Mouse (Mus musculus) neural tube, embryonic 14.5 days (tissue): ENCODE measurements around the gene Neb. TPM values are rescaled to one million over a fixed set of nuclear protein-coding genes. Genes with fewer than 3 reads are reported as not detected.
"Not testable (repeated sequence)": the region's sequence is repeated elsewhere in the genome, so short reads cannot be mapped to it uniquely, and the experiment has no call there.

ENCODE experiments used
- ATAC-seq: fragments of 200-750 bp; cut with Nextera tagmentation; 2 replicates; pipeline ENCODE4 v1.8.0; 2017; ENCODE audit warnings: low read depth, mild to moderate bottlenecking, moderate TSS enrichment, moderate library complexity
- H3K27ac ChIP-seq: fragments of 300-500 bp; sonication (generic); 2 replicates; pipeline ENCODE4 v1.5.1; 2014; ENCODE audit warnings: low read depth, mild to moderate bottlenecking, control low read depth, low read length, moderate library complexity, mixed read lengths
- H3K27me3 ChIP-seq: fragments of 300-500 bp; sonication (generic); 2 replicates; pipeline ENCODE4 v1.6.1; 2014; ENCODE audit warnings: low read length; ENCODE audit not compliant: control insufficient read depth, insufficient read depth
- H3K36me3 ChIP-seq: fragments of 300-500 bp; sonication (generic); 2 replicates; pipeline ENCODE4 v1.6.1; 2014; ENCODE audit warnings: low read length, mixed read lengths; ENCODE audit not compliant: control insufficient read depth, insufficient read depth
- H3K4me1 ChIP-seq: fragments of 300-500 bp; sonication (generic); 2 replicates; pipeline ENCODE4 v1.6.1; 2014; ENCODE audit warnings: low read length; ENCODE audit not compliant: control insufficient read depth, insufficient read depth
- H3K4me2 ChIP-seq: fragments of 300-500 bp; sonication (generic); 2 replicates; pipeline ENCODE4 v1.6.1; 2014; ENCODE audit warnings: mild to moderate bottlenecking, low read depth, low read length, control low read depth
- H3K4me3 ChIP-seq: fragments of 300-500 bp; sonication (generic); 2 replicates; pipeline ENCODE4 v1.5.1; 2014; ENCODE audit warnings: low read depth, low read length, control low read depth, mixed read lengths
- H3K9ac ChIP-seq: fragments of 300-500 bp; sonication (generic); replicated peaks from 2 replicates; pipeline ENCODE4 v1.6.1; 2014; ENCODE audit warnings: low read depth, mild to moderate bottlenecking, control low read depth, low read length, mixed read lengths
- H3K9me3 ChIP-seq: fragments of 300-500 bp; sonication (generic); 2 replicates; pipeline ENCODE4 v1.6.1; 2016; ENCODE audit warnings: low read length; ENCODE audit not compliant: control insufficient read depth
- WGBS: fragments of 180-500 bp; shearing (Covaris S2); extraction: QIAGEN DNeasy Blood & Tissue Kit; methylation state at CpG from one replicate; pipeline ENCODE4 v1.1.7; 2014; 5-methylcytosine and 5-hydroxymethylcytosine counted together
- microRNA-seq: library from miRNA; unstranded; fragments of <30 nt; microRNA quantifications from one replicate; pipeline ENCODE4, GENCODE M21; 2016
- polyA plus RNA-seq: library from polyadenylated mRNA; unstranded; fragments of >200 nt; fragmentation: Nextera tagmentation; extraction: Ambion mirVana; gene quantifications from 2 replicates; pipeline ENCODE4 v1.2.1, GENCODE M21; 2014

Neb gene
- polyA plus RNA-seq, 1 experiment from 2014 or later = 1.9 TPM

DNA sequence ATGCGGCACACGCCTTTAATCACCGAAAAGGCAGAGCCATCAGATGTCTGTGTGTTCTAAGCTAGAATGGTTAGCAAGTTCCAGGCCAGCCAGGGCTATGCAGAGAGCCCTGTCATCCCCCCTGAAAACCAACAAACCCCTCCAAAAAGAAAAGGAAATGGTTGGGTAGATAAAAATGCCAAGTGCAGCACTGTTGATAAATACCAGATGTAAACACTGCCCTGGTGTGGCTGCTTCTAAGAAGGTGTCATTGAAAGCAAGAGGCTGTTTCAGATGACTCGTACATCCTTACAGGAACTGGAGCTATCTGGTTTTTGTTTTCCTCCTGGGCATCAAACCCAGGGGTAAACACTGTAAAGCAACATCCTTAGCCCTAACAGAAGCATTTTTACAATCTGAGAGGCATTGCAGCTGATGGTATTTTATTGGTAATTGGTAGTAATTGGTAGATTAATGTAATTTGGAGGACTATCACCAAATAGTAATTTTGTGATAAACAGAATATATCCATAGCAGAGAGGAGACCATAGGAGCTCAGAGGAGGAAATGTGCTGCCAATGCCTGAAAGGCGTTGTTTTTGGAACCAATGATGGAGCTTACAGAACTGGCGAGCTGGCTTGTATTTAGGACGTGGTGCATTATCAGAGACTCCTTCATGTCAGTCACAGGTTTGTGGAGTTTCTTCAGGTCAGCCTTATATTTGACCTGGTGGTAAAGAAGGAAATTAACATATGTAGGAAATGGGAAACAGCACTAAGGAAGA, 208.8 kb downstream of the Neb start:
- WGBS = 90% methylated on average over 7 of the region's 7 CpGs
- no peak overlapping the region for H3K27ac ChIP-seq
- no peaks in the 10 kb centered on the region for H3K9me3 ChIP-seq
- no peaks in the 10 kb centered on the region for H3K27me3 ChIP-seq
- H3K36me3 ChIP-seq = no peaks in the 10 kb centered on the region
- no peak overlapping the region for H3K4me3 ChIP-seq
- H3K4me1 ChIP-seq = no peaks in the 10 kb centered on the region
- no peak overlapping the region for H3K9ac ChIP-seq
- no peak for ATAC-seq
- no peak overlapping the region for H3K4me2 ChIP-seq

DNA sequence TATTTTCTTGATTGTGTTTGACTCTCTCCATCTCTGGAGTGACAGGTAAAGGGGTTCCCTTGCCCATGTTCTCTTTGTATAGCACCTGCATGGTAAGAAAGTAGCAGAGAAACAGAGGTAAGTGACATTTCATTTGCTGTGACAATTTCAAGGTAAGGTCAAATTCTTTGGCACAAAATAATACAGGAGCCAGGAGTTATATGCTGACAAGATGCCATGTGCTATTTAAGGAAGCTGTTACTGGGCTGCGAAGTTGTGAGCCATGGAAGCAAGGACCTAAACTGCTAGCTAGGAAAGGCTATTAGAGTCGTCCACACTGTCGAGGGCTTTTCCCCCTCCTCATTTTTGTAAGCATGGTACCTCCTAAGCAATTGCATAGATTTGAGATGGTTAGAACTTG, 225.2 kb downstream of the Neb start:
- H3K4me1 ChIP-seq = no peaks in the 10 kb centered on the region
- no peaks in the 10 kb centered on the region for H3K27me3 ChIP-seq
- no peak overlapping the region for H3K27ac ChIP-seq
- 83% methylated on average over 3 of the region's 3 CpGs for WGBS
- no peak overlapping the region for H3K4me3 ChIP-seq
- H3K36me3 ChIP-seq = no peaks in the 10 kb centered on the region
- no peak overlapping the region for H3K9ac ChIP-seq
- no peak overlapping the region for H3K4me2 ChIP-seq
- ATAC-seq = no peak
- H3K9me3 ChIP-seq = no peaks in the 10 kb centered on the region

DNA sequence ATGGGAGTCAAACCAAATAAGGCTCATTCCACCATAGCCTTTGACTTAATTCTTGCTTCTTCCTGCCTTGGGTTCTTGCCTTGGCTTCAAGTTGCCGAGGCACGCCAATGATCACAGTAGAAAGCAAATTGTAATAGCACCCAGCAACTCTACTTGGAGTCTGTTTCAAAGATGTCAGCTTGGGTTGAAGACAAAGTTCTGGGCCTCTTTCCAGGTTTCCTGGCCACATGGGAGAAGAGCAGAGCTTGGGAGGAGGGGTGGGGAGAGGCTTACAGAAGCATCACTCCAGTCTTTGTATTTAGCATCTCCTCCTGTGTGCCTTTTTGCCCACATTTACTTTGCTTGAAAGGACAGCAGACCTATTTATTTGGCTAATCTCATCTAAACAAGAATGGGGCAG, 244.9 kb downstream of the Neb start:
- no peak overlapping the region for H3K27ac ChIP-seq
- H3K36me3 ChIP-seq = 0 out of 2 replicates have a peak, but pooled peaks cover 4% of the 10 kb centered on the region
- no peaks in the 10 kb centered on the region for H3K27me3 ChIP-seq
- H3K4me2 ChIP-seq = no peak overlapping the region
- H3K9ac ChIP-seq = no peak overlapping the region
- no peaks in the 10 kb centered on the region for H3K9me3 ChIP-seq
- WGBS = 88% methylated on average over 2 of the region's 2 CpGs
- no peaks in the 10 kb centered on the region for H3K4me1 ChIP-seq
- H3K4me3 ChIP-seq = no peak overlapping the region
- no peak for ATAC-seq

DNA sequence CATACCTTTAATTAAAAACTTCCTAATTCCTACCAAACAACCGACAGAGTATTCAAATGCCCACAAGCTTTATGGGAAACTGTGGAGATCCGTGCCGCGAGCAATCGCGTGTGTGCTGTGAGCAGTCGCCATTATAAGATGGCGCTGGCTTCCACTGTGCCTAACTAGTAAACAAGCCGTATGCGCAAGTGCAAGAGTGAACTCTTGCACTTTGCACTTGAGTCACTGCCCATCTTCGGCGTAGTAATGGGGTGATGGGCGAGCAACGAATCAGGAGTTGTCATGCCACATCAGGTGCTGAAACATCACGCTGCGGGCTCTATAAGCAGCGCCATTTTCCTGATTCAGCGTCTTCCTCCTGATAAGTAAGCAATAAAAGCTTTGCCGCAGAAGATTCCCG, 246.9 kb downstream of the Neb start:
- WGBS = 96% methylated on average over 20 of the region's 20 CpGs
- H3K27me3 ChIP-seq, H3K4me2 ChIP-seq, H3K27ac ChIP-seq, H3K4me3 ChIP-seq, H3K9ac ChIP-seq, H3K36me3 ChIP-seq, H3K9me3 ChIP-seq, H3K4me1 ChIP-seq, ATAC-seq: not testable (repeated sequence)

DNA sequence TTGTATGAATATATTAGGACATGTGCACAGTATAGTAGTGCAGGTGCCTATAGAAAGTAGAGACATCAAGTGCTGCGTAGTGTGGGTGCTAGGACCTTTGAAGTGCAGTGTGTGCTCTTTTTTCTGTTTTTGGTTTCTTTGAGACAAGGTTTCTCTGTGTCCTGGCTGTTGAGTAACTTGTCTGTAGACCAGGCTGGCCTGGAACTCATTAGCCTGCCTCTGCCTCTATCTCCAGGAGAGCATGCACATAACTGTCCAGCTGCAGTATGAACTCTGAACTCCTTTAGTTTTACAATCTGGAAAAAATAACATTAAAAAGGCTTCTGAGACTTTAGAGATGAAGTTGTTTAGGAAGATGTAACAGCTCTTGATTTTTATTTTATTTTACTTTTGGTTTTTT, 264.2 kb downstream of the Neb start:
- no peaks in the 10 kb centered on the region for H3K27me3 ChIP-seq
- no peak for ATAC-seq
- no peak overlapping the region for H3K9ac ChIP-seq
- H3K4me1 ChIP-seq = no peaks in the 10 kb centered on the region
- H3K4me3 ChIP-seq = no peak overlapping the region
- no peak overlapping the region for H3K4me2 ChIP-seq
- WGBS = 87% methylated on average over 1 of the region's 1 CpGs
- H3K27ac ChIP-seq = no peak overlapping the region
- H3K9me3 ChIP-seq = no peaks in the 10 kb centered on the region
- H3K36me3 ChIP-seq = peaks cover 47% of the 10 kb centered on the region

Small RNAs within 50 kb of the gene (microRNA-seq; reads per million reads assigned to microRNA genes)
- not detected for gene Gm22095

Other genes with a start within 250 kb of the Neb start
- gene Arl5a, start 46.4 kb upstream of the Neb start, polyA plus RNA-seq = 61.2 and 72.6 TPM in 2 replicates